In genomic region chr6:143697997-143698396, GRCm38 (mm10) we compare ENCODE assay signal across 23 mouse cellular contexts.
"Had no signal": no experiment of that assay in that cellular context is flagged by ENCODE, and none has a peak within 500 bp of the region (broad histone marks: within the 10 kb centered on the region; RNA-seq: fewer than 3 reads in every experiment).

No protein-coding gene starts in this region.

- H3K9me3 ChIP-seq: kidney, embryonic 15.5 days; limb, embryonic 10.5 days; limb, embryonic 13.5 days; liver, embryonic 12.5 days; liver, embryonic 15.5 days; lung, embryonic 15.5 days; neural tube, embryonic 13.5 days; stomach, embryonic 15.5 days had no signal

- H3K9ac ChIP-seq: kidney, embryonic 15.5 days; limb, embryonic 13.5 days; liver, embryonic 12.5 days; liver, embryonic 15.5 days; lung, embryonic 15.5 days; neural tube, embryonic 13.5 days; stomach, embryonic 15.5 days had no signal

- H3K27me3 ChIP-seq: kidney, embryonic 15.5 days; limb, embryonic 13.5 days; liver, embryonic 12.5 days; liver, embryonic 15.5 days; lung, embryonic 15.5 days; stomach, embryonic 15.5 days had no signal

- H3K36me3 ChIP-seq: kidney, embryonic 15.5 days; limb, embryonic 10.5 days; limb, embryonic 13.5 days; liver, embryonic 12.5 days; liver, embryonic 15.5 days; lung, embryonic 15.5 days; neural tube, embryonic 13.5 days; stomach, embryonic 15.5 days had no signal

- H3K27ac ChIP-seq: kidney, embryonic 15.5 days; limb, embryonic 10.5 days; limb, embryonic 13.5 days; liver, embryonic 12.5 days; liver, embryonic 15.5 days; lung, embryonic 15.5 days; neural tube, embryonic 13.5 days; stomach, embryonic 15.5 days had no signal

- ATAC-seq: liver, embryonic 12.5 days had no signal

- DNase-seq: kidney, adult 11 months; kidney, adult 8-10 months; kidney, postnatal 10 days; kidney, postnatal 36 days; liver; lung, adult 18-20 months; lung, postnatal 10 days; lung, postnatal 36 days; midbrain, embryonic 14.5 days; retina, postnatal 1 day; right cerebral cortex, postnatal 25 days; spleen, adult 18-20 months; thymus, postnatal 25 days had no signal

- H3K4me2 ChIP-seq: kidney, embryonic 15.5 days; limb, embryonic 13.5 days; liver, embryonic 12.5 days; liver, embryonic 15.5 days; lung, embryonic 15.5 days; midbrain, embryonic 11.5 days; neural tube, embryonic 13.5 days; stomach, embryonic 15.5 days had no signal

- H3K4me1 ChIP-seq: kidney, embryonic 15.5 days; limb, embryonic 10.5 days; liver, embryonic 12.5 days; liver, embryonic 15.5 days; lung, embryonic 15.5 days; stomach, embryonic 15.5 days had no signal

- H3K4me3 ChIP-seq: kidney, embryonic 15.5 days; limb, embryonic 10.5 days; limb, embryonic 13.5 days; liver, embryonic 12.5 days; liver, embryonic 15.5 days; lung, embryonic 15.5 days; myocyte; neural tube, embryonic 13.5 days; stomach, embryonic 15.5 days had no signal
